8 mouse cellular contexts compared by ENCODE assay signal in genomic region chr10:112929222-112929615, GRCm38 (mm10). TPM values are rescaled to one million over a fixed set of nuclear protein-coding genes. Genes with fewer than 3 reads are reported as not detected.
A peak's percentile ranks its signal among the peaks of the same experiment; 100 is the strongest.
DNase-seq lines count a peak whose midpoint lies in the region; ATAC-seq and TF ChIP-seq lines count a peak whose summit lies in the region.

No protein-coding gene starts in this region.

- H3K4me1 ChIP-seq in lung, embryonic 14.5 days (ENCODE audit: insufficient read depth), result peaks cover 6% of the 10 kb centered on the region; the same call in 1 of the 2 replicates
- H3K4me1 ChIP-seq in limb, embryonic 14.5 days (ENCODE audit: control insufficient read depth, insufficient read depth, low read length), result peaks cover 14% of the 10 kb centered on the region
- H3K4me1 ChIP-seq in neural tube, embryonic 15.5 days, result peaks cover 33% of the 10 kb centered on the region

- peak; percentile 16; the same call in 1 of the 2 replicates for ATAC-seq in lung, embryonic 14.5 days (ENCODE audit: insufficient read depth)
- peak; percentile 4; the same call in 1 of the 2 replicates for ATAC-seq in erythroid progenitor cell, adult 5-6 weeks (replicated peaks; ENCODE audit: low FRiP score, poor library complexity, severe bottlenecking)
- no peak for ATAC-seq in limb, embryonic 14.5 days (ENCODE audit: low FRiP score, low read depth)
- ATAC-seq in neural tube, embryonic 15.5 days (ENCODE audit: low FRiP score), result peak; percentile 9; the same call in 1 of the 2 replicates

- no peaks in the 10 kb centered on the region for H3K9me3 ChIP-seq in lung, embryonic 14.5 days (ENCODE audit: low read depth, low read length)
- H3K9me3 ChIP-seq in limb, embryonic 14.5 days (ENCODE audit: control insufficient read depth, low read length), result 0 out of 2 replicates have a peak, but pooled peaks cover 4% of the 10 kb centered on the region
- H3K9me3 ChIP-seq in neural tube, embryonic 15.5 days (replicated peaks), result no peaks in the 10 kb centered on the region

- peak overlapping the region; percentile 79 for H3K4me3 ChIP-seq in lung, embryonic 14.5 days (ENCODE audit: low read depth, low read length)
- H3K4me3 ChIP-seq in limb, embryonic 14.5 days (replicated peaks; ENCODE audit: low read length), result peak overlapping the region; percentile 83
- H3K4me3 ChIP-seq in neural tube, embryonic 15.5 days (replicated peaks), result peak overlapping the region; percentile 55

- DNase-seq in lung, embryonic 14.5 days, result no peak
- DNase-seq in lung, postnatal 10 days, result no peak
- DNase-seq in limb, embryonic 14.5 days (ENCODE audit: low spot score), result no peak
- no peak for DNase-seq in urinary bladder, postnatal 14 days (ENCODE audit: low spot score)
- no peak for DNase-seq in adrenal gland, adult (ENCODE audit: inconsistent age in 2 of 2, low spot score in 1 of 2)
- DNase-seq in adipocyte (ENCODE audit: low spot score), result no peak

- peak overlapping the region; percentile 79 for H3K4me2 ChIP-seq in lung, embryonic 14.5 days
- H3K4me2 ChIP-seq in limb, embryonic 14.5 days (replicated peaks; ENCODE audit: low read depth, low read length, severe bottlenecking), result peak overlapping the region; percentile 70
- H3K4me2 ChIP-seq in neural tube, embryonic 15.5 days, result peak overlapping the region; percentile 70

- 27% methylated on average over 9 of the region's 9 CpGs for WGBS in lung, embryonic 14.5 days
- 45% methylated on average over 9 of the region's 9 CpGs for WGBS in limb, embryonic 14.5 days
- 23% methylated on average over 9 of the region's 9 CpGs for WGBS in neural tube, embryonic 15.5 days

- H3K27me3 ChIP-seq in lung, embryonic 14.5 days (ENCODE audit: insufficient read depth, low read length), result no peaks in the 10 kb centered on the region
- H3K27me3 ChIP-seq in limb, embryonic 14.5 days (ENCODE audit: control insufficient read depth, insufficient read depth, low read length), result no peaks in the 10 kb centered on the region
- H3K27me3 ChIP-seq in neural tube, embryonic 15.5 days (replicated peaks), result no peaks in the 10 kb centered on the region

- H3K27ac ChIP-seq in lung, embryonic 14.5 days (ENCODE audit: low read depth), result peak overlapping the region; percentile 96
- peak overlapping the region; percentile 97 for H3K27ac ChIP-seq in limb, embryonic 14.5 days (replicated peaks; ENCODE audit: low read depth, low read length)
- peak overlapping the region; percentile 94 for H3K27ac ChIP-seq in neural tube, embryonic 15.5 days (replicated peaks)

- no peak for TF ChIP-seq POLR2A in limb, embryonic 14.5 days (IDR thresholded peaks at IDR 0.05; ENCODE audit: borderline replicate concordance, extremely low read depth, insufficient read depth, insufficient read length)

- H3K36me3 ChIP-seq in lung, embryonic 14.5 days (ENCODE audit: insufficient read depth), result peaks cover 30% of the 10 kb centered on the region
- H3K36me3 ChIP-seq in limb, embryonic 14.5 days (ENCODE audit: control insufficient read depth, insufficient read depth, low read length), result peaks cover 33% of the 10 kb centered on the region
- H3K36me3 ChIP-seq in neural tube, embryonic 15.5 days, result peaks cover 18% of the 10 kb centered on the region

- peak overlapping the region; percentile 98 for H3K9ac ChIP-seq in lung, embryonic 14.5 days
- peak overlapping the region; percentile 98 for H3K9ac ChIP-seq in limb, embryonic 14.5 days (ENCODE audit: low read depth, low read length, severe bottlenecking)
- peak overlapping the region; percentile 88 for H3K9ac ChIP-seq in neural tube, embryonic 15.5 days (replicated peaks)

- TF ChIP-seq CTCF in lung, embryonic 14.5 days (IDR thresholded peaks at IDR 0.05; ENCODE audit: low read depth), result no peak

RNA-seq across cellular contexts. Expression of gene Atxn7l3b, which starts 0.4 kb away (rescaled TPM):
- polyA plus RNA-seq in lung, embryonic 14.5 days (2014; fragmentation: Nextera tagmentation; extraction: Ambion mirVana), result 135 and 141 TPM in 2 replicates
- 20.5 and 22.6 TPM in 2 replicates for total RNA-seq in erythroid progenitor cell, adult 5-6 weeks (2015; ENCODE audit: low replicate concordance)
- total RNA-seq in erythroid progenitor cell, adult 5-6 weeks (2017; ENCODE audit: low replicate concordance), result 18.2 and 21.9 TPM in 2 replicates
- 82.8 and 93.4 TPM in 2 replicates for polyA plus RNA-seq in limb, embryonic 14.5 days (2012; rRNA removed)
- 183 and 210 TPM in 2 replicates for polyA plus RNA-seq in limb, embryonic 14.5 days (2014; fragmentation: Nextera tagmentation; extraction: Ambion mirVana)
- 353 and 375 TPM in 2 replicates for polyA plus RNA-seq in neural tube, embryonic 15.5 days (2015; fragmentation: Nextera tagmentation; extraction: Ambion mirVana)
